Mouse (Mus musculus) CH12.LX (cell line): Measurements from ENCODE around the gene Il1rl2. TPM values are rescaled to one million over a fixed set of nuclear protein-coding genes. Genes with fewer than 3 reads are reported as not detected.
A peak's percentile ranks its signal among the peaks of the same experiment; 100 is the strongest.

Experiments used
- DNase-seq: peaks from one replicate; pipeline ENCODE4 v3.0.0-alpha.2; 2013; ENCODE audit errors: extremely low read depth
- H3K27ac ChIP-seq: 2 replicates; pipeline ENCODE4 v1.5.1; 2012; ENCODE audit warnings: low read depth, mild to moderate bottlenecking, control low read depth, moderate library complexity; ENCODE audit not compliant: insufficient read depth
- H3K27me3 ChIP-seq: replicated peaks from 2 replicates; pipeline ENCODE3; 2012; ENCODE audit warnings: inconsistent platforms
- H3K36me3 ChIP-seq, 2 experiments: replicated peaks in 1 of 2; 2 replicates each; pipeline versions ENCODE3 to v1.6.1; 2012; ENCODE audit warnings: inconsistent platforms in 1 of 2, low read length in 1 of 2, mild to moderate bottlenecking in 1 of 2, mixed read lengths in 1 of 2, moderate library complexity in 1 of 2; ENCODE audit not compliant: control insufficient read depth in 1 of 2, insufficient read depth in 1 of 2
- H3K4me1 ChIP-seq, 2 experiments: 2 replicates each; pipeline ENCODE4 v1.6.1; 2012; ENCODE audit warnings: inconsistent platforms in 1 of 2, moderate library complexity in 1 of 2; ENCODE audit not compliant: insufficient read depth in 2 of 2, control insufficient read depth in 1 of 2
- H3K4me2 ChIP-seq: 2 replicates; pipeline ENCODE4 v1.6.1; 2012; ENCODE audit warnings: low read depth, mild to moderate bottlenecking, control low read depth; ENCODE audit not compliant: poor library complexity, insufficient read depth, severe bottlenecking
- H3K4me3 ChIP-seq, 3 experiments: fragments of 150-350 bp in 1 of 3; sonication (generic) in 1 of 3; replicated peaks in 1 of 3; 2 replicates each; pipeline versions ENCODE3 to v1.5.1; 2011 to 2012; ENCODE audit warnings: low read depth in 2 of 3, low read length in 2 of 3, mild to moderate bottlenecking in 2 of 3, moderate library complexity in 2 of 3, control low read depth in 1 of 3, improper control_type of control experiment in 1 of 3, inconsistent platforms in 1 of 3, mixed read lengths in 1 of 3; ENCODE audit not compliant: poor library complexity in 1 of 3
- H3K79me2 ChIP-seq: replicated peaks from 2 replicates; pipeline ENCODE4 v1.6.1; 2012; ENCODE audit warnings: mild to moderate bottlenecking, moderate library complexity; ENCODE audit not compliant: control insufficient read depth, poor library complexity, insufficient read depth, severe bottlenecking; ENCODE audit errors: extremely low read depth
- H3K9ac ChIP-seq: 2 replicates; pipeline ENCODE4 v1.6.1; 2012; ENCODE audit warnings: low read depth, mild to moderate bottlenecking, control low read depth, moderate library complexity; ENCODE audit not compliant: insufficient read depth
- H3K9me3 ChIP-seq: replicated peaks from 2 replicates; pipeline ENCODE3; 2012; ENCODE audit warnings: low read length, inconsistent platforms, mixed read lengths
- BHLHE40 ChIP-seq: IDR thresholded peaks from 2 replicates; pipeline ENCODE4 v1.6.1; 2011; ENCODE audit warnings: mild to moderate bottlenecking, low read depth, low read length, improper control_type of control experiment
- CHD1 ChIP-seq: IDR thresholded peaks from 2 replicates; pipeline ENCODE4 v1.6.1; 2012; ENCODE audit warnings: low read depth, low read length, improper control_type of control experiment, inconsistent platforms
- CHD2 ChIP-seq: IDR thresholded peaks from 2 replicates; pipeline ENCODE4 v1.6.1; 2011; ENCODE audit warnings: low read length, improper control_type of control experiment
- CTCF ChIP-seq, 2 experiments: IDR thresholded peaks in 1 of 2; conservative IDR thresholded peaks in 1 of 2; 2 replicates each; pipeline ENCODE4 v1.5.1; 2011 to 2012; ENCODE audit warnings: low read depth in 2 of 2, low read length in 2 of 2, improper control_type of control experiment in 1 of 2, inconsistent platforms in 1 of 2, mild to moderate bottlenecking in 1 of 2, moderate library complexity in 1 of 2
- E2F4 ChIP-seq: IDR thresholded peaks from 2 replicates; pipeline ENCODE4 v1.6.1; 2011; ENCODE audit warnings: low read depth, low read length, improper control_type of control experiment; ENCODE audit not compliant: insufficient replicate concordance
- ELF1 ChIP-seq: IDR thresholded peaks from 2 replicates; pipeline ENCODE4 v1.6.1; 2014; ENCODE audit warnings: low read depth, mild to moderate bottlenecking, inconsistent platforms, low read length, improper control_type of control experiment
- EP300 ChIP-seq: IDR thresholded peaks from 2 replicates; pipeline ENCODE4 v1.6.1; 2011; ENCODE audit warnings: low read length, improper control_type of control experiment
- ETS1 ChIP-seq: conservative IDR thresholded peaks from 2 replicates; pipeline ENCODE4 v1.6.1; 2012; ENCODE audit warnings: low read depth, mild to moderate bottlenecking, inconsistent platforms, low read length, improper control_type of control experiment, moderate library complexity
- HCFC1 ChIP-seq: IDR thresholded peaks from 2 replicates; pipeline ENCODE4 v1.6.1; 2012; ENCODE audit warnings: low read depth, mild to moderate bottlenecking, inconsistent platforms, low read length, improper control_type of control experiment
- JUN ChIP-seq: IDR thresholded peaks from 2 replicates; pipeline ENCODE4 v1.6.1; 2011; ENCODE audit warnings: low read depth, mild to moderate bottlenecking, low read length, improper control_type of control experiment, moderate library complexity; ENCODE audit not compliant: insufficient read depth
- JUND ChIP-seq: conservative IDR thresholded peaks from 2 replicates; pipeline ENCODE4 v1.6.1; 2011; ENCODE audit warnings: low read depth, low read length, improper control_type of control experiment
- KAT2A ChIP-seq: IDR thresholded peaks from 2 replicates; pipeline ENCODE4 v1.6.1; 2012; ENCODE audit warnings: low read length, improper control_type of control experiment, inconsistent platforms; ENCODE audit not compliant: insufficient replicate concordance
- MAFK ChIP-seq: IDR thresholded peaks from 2 replicates; pipeline ENCODE4 v1.6.1; 2011; ENCODE audit warnings: low read length, improper control_type of control experiment; ENCODE audit not compliant: insufficient replicate concordance
- MAX ChIP-seq: IDR thresholded peaks from 2 replicates; pipeline ENCODE4 v1.6.1; 2011; ENCODE audit warnings: low read length, improper control_type of control experiment
- MAZ ChIP-seq: IDR thresholded peaks from 2 replicates; pipeline ENCODE4 v1.6.1; 2012; ENCODE audit warnings: low read depth, mild to moderate bottlenecking, inconsistent platforms, low read length, improper control_type of control experiment, moderate library complexity
- MEF2A ChIP-seq: IDR thresholded peaks from 2 replicates; pipeline ENCODE4 v1.6.1; 2014; ENCODE audit warnings: low read depth, mild to moderate bottlenecking, inconsistent platforms, low read length, improper control_type of control experiment, borderline replicate concordance
- MYC ChIP-seq: IDR thresholded peaks from 2 replicates; pipeline ENCODE4 v1.6.1; 2011; ENCODE audit warnings: low read depth, mild to moderate bottlenecking, improper control_type of control experiment, low read length
- NELFE ChIP-seq: IDR thresholded peaks from 2 replicates; pipeline ENCODE4 v1.6.1; 2011; ENCODE audit warnings: low read depth, low read length, improper control_type of control experiment
- NRF1 ChIP-seq: IDR thresholded peaks from 2 replicates; pipeline ENCODE4 v1.6.1; 2014; ENCODE audit warnings: low read depth, mild to moderate bottlenecking, inconsistent platforms, low read length, improper control_type of control experiment, moderate library complexity
- PAX5 ChIP-seq: IDR thresholded peaks from 2 replicates; pipeline ENCODE4 v1.6.1; 2012; ENCODE audit warnings: low read length, inconsistent platforms, mixed read lengths
- POLR2A ChIP-seq: IDR thresholded peaks from 2 replicates; pipeline ENCODE4 v1.6.1; 2011; ENCODE audit warnings: low read depth, mild to moderate bottlenecking, improper control_type of control experiment, low read length
- POLR2AphosphoS2 ChIP-seq: IDR thresholded peaks from 2 replicates; pipeline ENCODE4 v1.6.1; 2011; ENCODE audit warnings: low read depth, low read length, improper control_type of control experiment
- RAD21 ChIP-seq: IDR thresholded peaks from 2 replicates; pipeline ENCODE4 v1.6.1; 2011; ENCODE audit warnings: low read depth, mild to moderate bottlenecking, low read length, improper control_type of control experiment, moderate library complexity
- RCOR1 ChIP-seq: conservative IDR thresholded peaks from 2 replicates; pipeline ENCODE4 v1.6.1; 2012; ENCODE audit warnings: low read depth, mild to moderate bottlenecking, inconsistent platforms, low read length, improper control_type of control experiment
- SIN3A ChIP-seq: IDR thresholded peaks from 2 replicates; pipeline ENCODE4 v1.6.1; 2012; ENCODE audit warnings: low read length, improper control_type of control experiment, inconsistent platforms
- SMC3 ChIP-seq: IDR thresholded peaks from 2 replicates; pipeline ENCODE4 v1.6.1; 2011; ENCODE audit warnings: low read depth, low read length, improper control_type of control experiment
- TBP ChIP-seq: conservative IDR thresholded peaks from 2 replicates; pipeline ENCODE4 v1.6.1; 2011; ENCODE audit warnings: low read depth, low read length, improper control_type of control experiment
- TCF12 ChIP-seq: IDR thresholded peaks from 2 replicates; pipeline ENCODE4 v1.6.1; 2014; ENCODE audit warnings: low read depth, mild to moderate bottlenecking, inconsistent platforms, low read length, improper control_type of control experiment
- UBTF ChIP-seq: IDR thresholded peaks from 2 replicates; pipeline ENCODE4 v1.6.1; 2012; ENCODE audit warnings: low read depth, mild to moderate bottlenecking, inconsistent platforms, low read length, improper control_type of control experiment, moderate library complexity
- USF1 ChIP-seq: IDR thresholded peaks from 2 replicates; pipeline ENCODE4 v1.6.1; 2014; ENCODE audit warnings: low read depth, mild to moderate bottlenecking, inconsistent platforms, low read length, improper control_type of control experiment
- USF2 ChIP-seq: conservative IDR thresholded peaks from 2 replicates; pipeline ENCODE4 v1.6.1; 2011; ENCODE audit warnings: low read depth, low read length, improper control_type of control experiment
- ZC3H11A ChIP-seq: IDR thresholded peaks from 2 replicates; pipeline ENCODE4 v1.6.1; 2012; ENCODE audit warnings: low read depth, mild to moderate bottlenecking, inconsistent platforms, low read length, improper control_type of control experiment
- ZKSCAN1 ChIP-seq: IDR thresholded peaks from 2 replicates; pipeline ENCODE4 v1.6.1; 2012; ENCODE audit warnings: low read depth, inconsistent platforms, low read length, improper control_type of control experiment, borderline replicate concordance
- ZMIZ1 ChIP-seq: IDR thresholded peaks from 2 replicates; pipeline ENCODE4 v1.6.1; 2012; ENCODE audit warnings: low read depth, mild to moderate bottlenecking, inconsistent platforms, low read length, improper control_type of control experiment
- ZNF384 ChIP-seq: IDR thresholded peaks from 2 replicates; pipeline ENCODE4 v1.6.1; 2012; ENCODE audit warnings: low read depth, low read length, improper control_type of control experiment, inconsistent platforms
- dilution Hi-C: fragments of 300-500 bp; cut with MboI; formaldehyde crosslinking; loops from 2 replicates; pipeline ENCODE4 v1.14.3; 2020; ENCODE audit warnings: low sequenced_read_pairs; ENCODE audit not compliant: extremely low pct_unique_long_range_greater_than_20kb, extremely low pct_ligation_motif_present
- in situ Hi-C: fragments of 300-500 bp; cut with MboI; formaldehyde crosslinking; loops from 3 replicates; pipeline ENCODE4 v1.14.3; 2019; ENCODE audit warnings: low sequenced_read_pairs, low pct_ligation_motif_present, low pct_unique_long_range_greater_than_20kb, mixed read lengths
- polyA plus RNA-seq: library from polyadenylated mRNA; unstranded; fragments of >175 nt; gene quantifications from 2 replicates; pipeline ENCODE4 v1.2.1, GENCODE M21; 2012; ENCODE audit warnings: low read depth; ENCODE audit not compliant: insufficient read length
- total RNA-seq, 2 experiments: library from RNA; depleted of rRNA; stranded (reverse); fragments of 300-350 nt in 1 of 2; fragments of >200 nt in 1 of 2; gene quantifications; 2 replicates each; pipeline ENCODE4 v1.2.3; 2012 to 2014

The Il1rl2 gene
- total and polyA plus RNA-seq, 3 experiments, result not detected

DNA sequence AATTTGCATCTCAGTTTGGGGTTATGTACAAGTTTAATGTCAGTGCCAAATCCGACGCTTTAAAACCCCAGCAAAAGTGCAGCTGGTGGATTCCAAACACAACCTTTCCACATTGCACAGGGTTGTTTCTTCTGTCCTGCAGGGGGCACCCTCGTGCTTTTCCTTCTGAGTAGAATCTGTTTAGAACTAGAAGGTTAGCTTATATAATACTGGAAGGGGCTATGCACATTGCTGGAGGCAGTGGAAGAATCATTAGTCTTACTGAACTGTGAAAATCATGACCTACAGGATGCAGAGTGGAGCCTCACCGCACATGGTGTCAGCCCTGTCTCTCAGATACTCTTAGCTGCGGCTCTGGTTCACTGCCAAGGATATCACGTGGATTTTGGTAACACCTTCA, 55.7 kb downstream of the Il1rl2 start:
- no peak overlapping the region for H3K4me2 ChIP-seq
- H3K9ac ChIP-seq, result no peak overlapping the region
- H3K9me3 ChIP-seq, result no peaks in the 10 kb centered on the region
- no peaks in the 10 kb centered on the region for H3K79me2 ChIP-seq
- TF ChIP-seq JUN, result no peak
- no peak for TF ChIP-seq KAT2A
- no peak for TF ChIP-seq TCF12
- TF ChIP-seq BHLHE40, result no peak
- TF ChIP-seq MAFK, result no peak
- TF ChIP-seq JUND, result no peak
- TF ChIP-seq POLR2AphosphoS2, result no peak
- peak; percentile 33 for TF ChIP-seq ZC3H11A
- TF ChIP-seq MAX, result no peak
- TF ChIP-seq ZNF384, result no peak
- no peak for TF ChIP-seq POLR2A
- TF ChIP-seq RCOR1, result no peak
- TF ChIP-seq CHD1, result no peak
- no peak for TF ChIP-seq HCFC1
- TF ChIP-seq MEF2A, result no peak
- no peak for TF ChIP-seq ELF1
- TF ChIP-seq ETS1, result no peak
- TF ChIP-seq MAZ, result no peak
- TF ChIP-seq TBP, result no peak
- no peak for TF ChIP-seq PAX5
- TF ChIP-seq RAD21, result peak; percentile 84
- no peak for TF ChIP-seq NRF1
- TF ChIP-seq SMC3, result peak; percentile 90
- no peak for TF ChIP-seq MYC
- TF ChIP-seq CTCF (conservative IDR thresholded peaks at IDR 0.05 in 1 of 2, IDR thresholded peaks at IDR 0.05 in 1 of 2; ENCODE audit: low read depth in 2 of 2, low read length in 2 of 2), result peak; percentile 57 to 86
- no peak for TF ChIP-seq ZKSCAN1
- TF ChIP-seq SIN3A, result no peak
- TF ChIP-seq CHD2, result no peak
- TF ChIP-seq E2F4, result no peak
- no peak for TF ChIP-seq ZMIZ1
- no peak for TF ChIP-seq USF1
- TF ChIP-seq NELFE, result no peak
- no peak for TF ChIP-seq USF2
- TF ChIP-seq UBTF, result no peak
- TF ChIP-seq EP300, result no peak
- dilution Hi-C loops (no loop called here), in situ Hi-C loops (loop anchor here (5.0 to 25.0 kb wide), 3 partner anchors 157 to 693 kb away; no protein-coding TSS in a partner anchor)
- no peak overlapping the region for H3K4me3 ChIP-seq
- DNase-seq, result peak; percentile 79
- H3K27ac ChIP-seq, result no peak overlapping the region
- no peaks in the 10 kb centered on the region for H3K27me3 ChIP-seq
- H3K36me3 ChIP-seq, result no peaks in the 10 kb centered on the region
- H3K4me1 ChIP-seq, result 0 out of 4 replicates have a peak, but pooled peaks cover 0 to 3% of the 10 kb centered on the region in 2 experiments
